Mouse (Mus musculus) adrenal gland, adult (tissue): ENCODE data around the gene Chrdl1.

ENCODE experiments used
- DNase-seq, 2 experiments: peaks; one replicate each; pipeline ENCODE4 v3.0.0; 2022 to 2023; ENCODE audit warnings: low spot score in 1 of 2; ENCODE audit not compliant: inconsistent age in 2 of 2

Chrdl1 gene

DNA sequence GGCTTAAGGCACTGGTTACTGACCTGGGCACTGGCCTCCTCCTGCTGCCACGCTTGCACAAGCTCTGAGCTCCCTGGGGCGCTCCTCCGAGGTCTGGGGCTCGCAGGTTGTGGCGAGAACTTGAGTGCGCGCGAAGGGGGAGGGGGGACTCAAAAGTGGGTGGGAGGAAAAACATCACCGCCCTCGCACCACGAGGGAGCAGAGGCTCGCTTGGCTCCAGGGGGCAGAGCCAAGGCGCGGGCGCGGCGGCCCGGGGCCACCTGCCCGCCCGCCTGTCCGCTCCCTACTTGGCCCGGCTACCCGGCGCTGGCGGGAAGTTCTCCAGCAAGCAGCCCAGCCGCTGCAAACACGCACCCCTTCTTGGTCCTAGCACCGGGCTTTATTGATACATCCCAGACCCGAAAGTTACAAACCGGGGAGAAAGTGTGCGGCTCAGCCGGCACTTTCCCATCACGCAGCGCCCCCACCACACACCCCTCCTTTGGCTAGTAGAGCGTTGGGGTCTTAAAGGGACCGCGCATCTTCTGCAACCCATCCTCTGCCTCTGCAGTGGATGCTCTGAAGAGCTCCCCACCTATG lies at the start of gene Chrdl1:
Chrdl1 (minus strand) TSS at position 472 of the 579 bp plus-strand sequence.
- DNase-seq = peak; percentile 2 to 24

DNA sequence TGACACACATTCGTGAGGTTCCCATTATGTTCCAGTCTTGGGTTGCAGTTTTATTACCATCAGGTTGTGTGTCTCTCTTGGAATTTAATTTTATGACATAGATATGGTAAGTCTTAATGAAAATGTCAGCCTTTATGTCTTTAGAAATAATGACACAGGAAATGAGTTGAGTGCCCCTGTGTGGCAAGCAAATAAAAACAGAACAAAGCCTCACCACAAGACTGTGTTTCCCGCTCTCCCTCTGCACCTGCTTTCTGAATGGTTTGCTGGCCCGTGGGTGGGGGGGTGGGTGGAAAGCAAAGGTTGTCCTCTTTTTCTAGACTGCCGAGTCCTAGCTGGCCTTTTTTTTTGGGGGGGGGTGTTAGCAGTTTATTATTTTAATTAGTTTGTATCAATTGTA lies 48.6 kb upstream of the Chrdl1 start:
- DNase-seq = no peak

- DNase-seq = no peak
These were observed 10.5 kb upstream of the Chrdl1 start for GRCm38 (mm10) chrX:143404601-143405000.

DNA sequence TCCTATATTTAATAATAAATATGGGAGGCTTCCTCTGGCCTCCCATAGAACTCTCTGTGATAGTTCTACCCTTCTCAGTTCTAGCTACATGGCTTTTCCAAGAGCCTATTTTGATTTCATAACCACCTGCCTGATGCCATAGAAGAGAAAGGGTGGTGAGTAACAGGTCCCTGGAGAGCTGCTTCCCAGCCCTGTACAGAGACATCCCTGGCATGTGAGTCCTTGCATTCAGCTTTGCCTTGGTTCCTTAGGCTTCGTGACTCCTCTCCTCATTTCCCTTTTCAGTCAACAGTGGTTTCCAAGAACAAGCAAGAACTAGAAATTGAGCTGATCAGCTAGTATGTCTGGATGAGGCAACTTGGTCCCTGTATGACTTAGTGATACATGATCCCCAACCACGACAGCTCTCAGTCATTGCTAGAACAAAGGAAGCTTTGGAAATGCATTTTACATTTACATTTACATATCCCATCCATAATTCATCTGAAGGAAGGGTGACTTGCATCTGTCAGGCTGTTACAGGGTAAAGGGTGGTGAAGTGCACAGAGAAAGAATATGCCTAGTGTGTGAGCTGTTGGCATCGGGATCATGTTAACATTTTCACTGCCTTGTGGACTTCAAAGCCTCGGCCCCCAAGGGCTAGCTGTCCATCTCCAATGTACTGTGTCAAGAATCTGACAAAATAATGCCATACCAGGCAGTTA lies 27.7 kb downstream of the Chrdl1 start:
- no peak for DNase-seq

DNA sequence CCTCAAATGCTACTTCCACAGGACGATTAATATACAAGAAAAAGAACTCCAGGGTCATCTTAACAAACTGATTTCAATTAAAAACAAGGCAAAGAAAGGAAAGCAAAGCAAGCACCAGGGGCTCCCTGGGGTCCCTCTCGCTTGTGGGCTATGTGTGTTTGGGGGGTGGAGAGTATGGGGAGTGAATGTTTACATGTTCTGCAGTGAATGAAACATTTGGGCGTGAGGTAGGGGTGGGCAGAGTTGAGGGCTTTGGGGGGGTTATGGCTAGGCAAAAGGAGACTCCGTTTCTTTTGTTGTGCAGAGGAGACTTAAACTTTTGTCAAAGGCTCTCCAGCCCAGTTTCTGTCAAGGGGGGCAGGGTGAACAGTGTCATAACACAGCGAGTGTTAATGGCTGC lies 46.8 kb downstream of the Chrdl1 start:
- DNase-seq = no peak

GRCm38 (mm10) chrX:143346739-143347138 lies 47.3 kb downstream of the Chrdl1 start:
- no peak for DNase-seq

GRCm38 (mm10) chrX:143344509-143345495 lies 49.3 kb downstream of the Chrdl1 start:
- DNase-seq = peak; percentile 3 to 39

GRCm38 (mm10) chrX:143338156-143338555 lies 55.9 kb downstream of the Chrdl1 start:
- DNase-seq = no peak

- DNase-seq = no peak
These were observed 56.5 kb downstream of the Chrdl1 start for GRCm38 (mm10) chrX:143337561-143337960.

- no peak for DNase-seq
These were observed 57.4 kb downstream of the Chrdl1 start for GRCm38 (mm10) chrX:143336661-143337060.

- no peak for DNase-seq
These were observed 58.2 kb downstream of the Chrdl1 start for GRCm38 (mm10) chrX:143335846-143336245.

DNA sequence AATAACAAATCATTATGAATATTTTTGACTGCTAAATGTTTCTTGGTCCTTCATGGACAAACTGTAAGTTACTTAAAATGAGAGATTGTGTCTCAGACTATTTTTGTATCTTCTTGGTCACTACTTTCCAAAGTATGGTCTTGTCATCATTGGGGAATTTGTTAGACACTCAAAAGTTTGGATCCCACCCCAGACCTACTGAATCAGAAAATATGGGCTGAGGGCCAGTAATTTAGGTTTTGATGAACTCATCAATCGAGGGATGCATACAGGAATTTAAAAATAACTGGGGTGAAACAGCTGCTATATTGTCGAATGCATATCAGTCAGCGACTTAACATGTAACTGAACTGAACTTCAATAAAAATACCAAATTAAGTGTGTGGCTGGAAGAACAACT lies 80.9 kb downstream of the Chrdl1 start:
- no peak for DNase-seq

- no peak for DNase-seq
These were observed 99.3 kb downstream of the Chrdl1 start for GRCm38 (mm10) chrX:143294726-143295125.

DNA sequence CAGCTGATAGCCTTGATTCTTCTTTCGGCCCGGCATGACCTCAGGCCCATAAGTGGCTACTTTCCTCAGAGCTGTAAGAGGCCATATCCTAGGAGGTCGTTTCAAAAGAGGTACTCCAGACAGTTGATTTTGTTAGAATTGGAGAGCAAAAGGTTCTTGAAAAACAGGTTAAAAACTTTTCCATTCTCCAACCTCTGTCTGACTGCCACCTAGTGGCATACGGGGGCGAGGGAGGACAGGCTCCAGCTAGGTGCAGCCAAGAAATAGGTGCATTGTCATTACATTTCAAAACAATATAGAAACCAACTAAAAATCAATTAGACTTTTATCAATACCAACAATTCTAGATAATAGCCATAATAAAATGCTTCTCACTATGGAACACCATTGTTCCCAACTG lies 118.9 kb downstream of the Chrdl1 start:
- peak in 1 of 2 experiments; percentile 39 for DNase-seq

GRCm38 (mm10) chrX:143250709-143251108 lies 143.4 kb downstream of the Chrdl1 start:
- no peak for DNase-seq
